Mouse (Mus musculus) embryonic facial prominence, embryonic 15.5 days (tissue): ENCODE results near the gene Fance. TPM values are rescaled to one million over a fixed set of nuclear protein-coding genes. Genes with fewer than 3 reads are reported as not detected.

Source experiments
- ATAC-seq: fragments of 200-750 bp; cut with Nextera tagmentation; 2 replicates; pipeline ENCODE4 v1.8.0; 2017; ENCODE audit warnings: low read depth, moderate TSS enrichment; ENCODE audit not compliant: insufficient number of reproducible peaks, low FRiP score, low TSS enrichment
- H3K27ac ChIP-seq: fragments of 300-500 bp; sonication (generic); replicated peaks from 2 replicates; pipeline ENCODE4 v1.5.1; 2015; ENCODE audit warnings: mild to moderate bottlenecking, inconsistent platforms
- H3K27me3 ChIP-seq: fragments of 300-500 bp; sonication (generic); 2 replicates; pipeline ENCODE4 v1.6.1; 2015; ENCODE audit warnings: inconsistent platforms
- H3K36me3 ChIP-seq: fragments of 300-500 bp; sonication (generic); 2 replicates; pipeline ENCODE4 v1.6.1; 2015; ENCODE audit warnings: mild to moderate bottlenecking, inconsistent platforms
- H3K4me1 ChIP-seq: fragments of 300-500 bp; sonication (generic); 2 replicates; pipeline ENCODE4 v1.6.1; 2015; ENCODE audit warnings: inconsistent platforms
- H3K4me2 ChIP-seq: fragments of 300-500 bp; sonication (generic); replicated peaks from 2 replicates; pipeline ENCODE4 v1.6.1; 2015; ENCODE audit warnings: mild to moderate bottlenecking, inconsistent platforms
- H3K4me3 ChIP-seq: fragments of 300-500 bp; sonication (generic); replicated peaks from 2 replicates; pipeline ENCODE4 v1.5.1; 2015; ENCODE audit warnings: mild to moderate bottlenecking, inconsistent platforms
- H3K9ac ChIP-seq: fragments of 300-500 bp; sonication (generic); 2 replicates; pipeline ENCODE4 v1.6.1; 2015; ENCODE audit warnings: inconsistent platforms
- H3K9me3 ChIP-seq: fragments of 300-500 bp; sonication (generic); replicated peaks from 2 replicates; pipeline ENCODE4 v1.6.1; 2016; ENCODE audit warnings: inconsistent platforms
- WGBS: fragments of 180-500 bp; shearing (Covaris S2); methylation state at CpG from one replicate; pipeline ENCODE4 v1.1.7; 2015; 5-methylcytosine and 5-hydroxymethylcytosine counted together
- polyA plus RNA-seq: library from polyadenylated mRNA; unstranded; fragments of >200 nt; fragmentation: Nextera tagmentation; extraction: Ambion mirVana; gene quantifications from 2 replicates; pipeline ENCODE4 v1.2.1, GENCODE M21; 2015

The Fance gene
- polyA plus RNA-seq, 1 experiment from 2014 or later, result 37.6 TPM

DNA sequence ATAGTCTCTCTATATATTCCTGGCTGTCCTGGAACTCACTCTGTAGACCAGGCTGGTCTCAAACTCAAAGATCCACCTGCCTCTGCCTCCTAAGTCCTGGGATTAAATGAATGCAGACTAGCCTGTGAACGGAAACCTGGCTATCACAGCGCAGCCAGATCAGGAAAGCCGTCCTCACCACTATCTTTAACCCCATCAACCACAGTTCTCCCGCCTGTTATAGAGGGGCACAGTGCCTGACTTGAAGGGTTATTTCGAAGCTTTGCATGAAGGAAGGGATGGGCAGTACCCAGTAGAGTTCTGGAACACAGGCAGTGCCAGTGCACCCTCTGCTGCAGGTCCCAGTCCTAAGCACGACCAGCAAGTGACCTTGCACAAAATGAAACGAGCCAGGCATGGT is 22.0 kb upstream of the Fance start:
- no peak overlapping the region for H3K27ac ChIP-seq
- WGBS, result 82% methylated on average over 7 of the region's 7 CpGs
- H3K9ac ChIP-seq, result no peak overlapping the region
- H3K4me2 ChIP-seq, result no peak overlapping the region
- no peak for ATAC-seq
- no peak overlapping the region for H3K4me3 ChIP-seq
- peaks cover 18% of the 10 kb centered on the region for H3K4me1 ChIP-seq
- H3K9me3 ChIP-seq, result no peaks in the 10 kb centered on the region
- peaks cover 14% of the 10 kb centered on the region; the same call in 1 of the 2 replicates for H3K36me3 ChIP-seq
- H3K27me3 ChIP-seq, result no peaks in the 10 kb centered on the region

DNA sequence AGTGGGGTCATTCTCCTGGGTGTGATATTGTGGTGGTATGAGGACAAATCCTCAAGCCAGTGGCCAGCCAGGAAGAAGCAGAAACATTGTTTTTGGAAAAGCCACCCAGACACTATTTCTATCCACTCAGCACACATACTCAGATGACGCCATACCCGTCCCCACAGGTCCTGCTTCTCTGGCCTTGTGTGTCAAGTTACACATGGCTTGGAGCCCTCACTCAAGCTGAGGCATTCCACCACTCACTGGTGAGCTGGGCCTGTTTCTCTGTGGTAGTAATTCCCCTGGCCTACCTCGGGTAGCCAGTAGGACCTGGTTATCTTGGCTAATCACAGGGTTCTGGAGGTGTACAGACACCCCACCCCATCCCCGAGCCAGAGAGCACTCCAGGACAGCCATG is 19.6 kb upstream of the Fance start:
- WGBS, result 45% methylated on average over 4 of the region's 4 CpGs
- Histone ChIP-seq H3K9me3 (no peaks in the 10 kb centered on the region), H3K36me3 (peaks cover 24% of the 10 kb centered on the region), H3K4me2 (no peak overlapping the region), H3K4me3 (no peak overlapping the region), H3K27me3 (no peaks in the 10 kb centered on the region), H3K4me1 (peaks cover 17% of the 10 kb centered on the region; the same call in 1 of the 2 replicates), H3K27ac (peak overlapping the region; percentile 28; the same call in 1 of the 2 replicates), H3K9ac (no peak overlapping the region)
- peak; percentile 37; the same call in 1 of the 2 replicates for ATAC-seq

DNA sequence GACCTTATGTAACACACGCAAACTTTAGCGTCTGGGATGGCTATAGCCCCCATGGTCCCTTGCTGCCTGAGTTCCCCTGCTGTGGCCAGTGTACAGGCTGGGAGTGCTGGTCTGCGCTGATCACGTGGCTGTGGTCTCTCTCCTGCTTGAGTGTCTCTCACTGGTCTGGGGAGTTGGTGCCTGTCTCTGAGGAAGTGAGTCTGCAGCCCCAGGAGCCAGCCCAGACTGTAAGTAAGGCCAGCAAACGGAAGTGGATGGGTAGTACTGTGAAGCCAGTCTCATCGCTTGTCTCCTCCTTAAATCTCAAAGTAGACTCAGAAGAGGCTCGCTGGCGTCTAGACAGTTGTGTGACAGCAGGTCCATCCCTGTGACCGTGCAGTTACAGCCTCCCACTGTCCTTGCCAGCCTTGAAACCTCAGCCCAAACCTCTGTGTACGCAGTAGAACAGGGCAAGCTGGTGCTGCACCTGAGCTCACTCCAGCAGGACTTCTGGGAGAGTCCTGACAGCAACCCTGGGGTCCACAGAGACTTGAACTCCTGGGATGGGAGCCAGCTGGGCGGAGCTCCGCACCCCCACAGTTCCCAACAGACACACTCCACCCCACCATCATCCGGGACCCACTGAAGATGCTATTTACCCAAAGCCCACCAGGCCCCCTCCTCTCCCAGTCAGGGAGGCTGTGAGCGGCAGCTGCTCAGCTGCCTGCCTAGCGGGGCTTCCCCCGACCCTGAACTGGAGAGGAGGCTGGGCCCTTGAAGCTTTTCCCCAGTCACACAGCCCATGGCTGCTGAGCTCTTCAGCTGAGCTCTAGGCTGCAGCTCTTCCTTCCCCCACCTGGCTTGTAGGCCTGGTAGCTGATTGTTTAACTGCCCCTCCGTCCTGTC is 18.6 kb upstream of the Fance start:
- H3K4me2 ChIP-seq, result no peak overlapping the region
- H3K36me3 ChIP-seq, result peaks cover 33% of the 10 kb centered on the region
- no peaks in the 10 kb centered on the region for H3K9me3 ChIP-seq
- no peak overlapping the region for H3K9ac ChIP-seq
- WGBS, result 66% methylated on average over 17 of the region's 17 CpGs
- no peak overlapping the region for H3K4me3 ChIP-seq
- ATAC-seq, result peak; percentile 26
- 0 out of 2 replicates have a peak overlapping the region, but pooled peaks have one; percentile 34 for H3K27ac ChIP-seq
- peaks cover 21% of the 10 kb centered on the region; the same call in 1 of the 2 replicates for H3K4me1 ChIP-seq
- no peaks in the 10 kb centered on the region for H3K27me3 ChIP-seq

DNA sequence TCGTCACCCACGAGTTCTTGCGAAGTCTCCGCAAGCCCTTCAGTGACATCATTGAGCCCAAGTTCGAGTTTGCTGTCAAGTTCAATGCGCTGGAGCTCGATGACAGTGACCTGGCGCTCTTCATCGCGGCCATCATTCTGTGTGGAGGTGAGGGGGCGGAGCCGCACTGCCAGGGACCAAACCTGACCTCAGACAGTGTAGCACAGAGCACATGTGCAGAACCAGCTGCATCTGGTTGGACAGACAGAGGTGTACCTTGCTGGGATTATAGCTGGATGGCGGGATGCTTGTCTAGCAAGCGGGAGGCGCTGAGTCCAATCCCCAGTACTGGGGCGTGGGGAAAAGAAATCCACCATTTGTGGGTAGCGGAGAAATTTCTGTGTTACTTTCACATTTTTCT is 14.4 kb upstream of the Fance start:
- H3K4me2 ChIP-seq, result no peak overlapping the region
- H3K9me3 ChIP-seq, result no peaks in the 10 kb centered on the region
- no peaks in the 10 kb centered on the region for H3K27me3 ChIP-seq
- no peak overlapping the region for H3K27ac ChIP-seq
- H3K4me3 ChIP-seq, result no peak overlapping the region
- ATAC-seq, result no peak
- peaks cover 30% of the 10 kb centered on the region for H3K36me3 ChIP-seq
- H3K9ac ChIP-seq, result no peak overlapping the region
- peaks cover 23% of the 10 kb centered on the region; the same call in 1 of the 2 replicates for H3K4me1 ChIP-seq
- WGBS, result 94% methylated on average over 17 of the region's 17 CpGs

DNA sequence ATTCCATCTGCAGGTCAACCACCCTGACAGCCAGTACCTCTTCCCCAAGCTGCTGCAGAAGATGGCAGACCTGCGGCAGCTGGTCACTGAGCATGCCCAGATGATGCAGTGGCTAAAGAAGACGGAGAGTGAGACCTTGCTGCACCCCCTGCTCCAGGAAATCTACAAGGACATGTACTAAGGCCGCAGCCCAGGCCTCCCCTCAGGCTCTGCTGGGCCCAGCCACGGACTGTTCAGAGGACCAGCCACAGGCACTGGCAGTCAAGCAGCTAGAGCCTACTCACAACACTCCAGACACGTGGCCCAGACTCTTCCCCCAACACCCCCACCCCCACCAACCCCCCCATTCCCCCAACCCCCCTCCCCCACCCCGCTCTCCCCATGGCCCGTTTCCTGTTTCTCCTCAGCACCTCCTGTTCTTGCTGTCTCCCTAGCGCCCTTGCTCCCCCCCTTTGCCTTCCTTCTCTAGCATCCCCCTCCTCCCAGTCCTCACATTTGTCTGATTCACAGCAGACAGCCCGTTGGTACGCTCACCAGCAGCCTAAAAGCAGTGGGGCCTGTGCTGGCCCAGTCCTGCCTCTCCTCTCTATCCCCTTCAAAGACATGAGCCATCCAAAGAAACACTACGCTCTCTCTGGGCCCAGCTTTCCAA is 13.5 kb upstream of the Fance start:
- WGBS, result 42% methylated on average over 11 of the region's 11 CpGs
- Histone ChIP-seq H3K36me3 (peaks cover 30% of the 10 kb centered on the region), H3K4me2 (no peak overlapping the region), H3K4me3 (no peak overlapping the region), H3K9ac (no peak overlapping the region), H3K27ac (no peak overlapping the region), H3K4me1 (peaks cover 14% of the 10 kb centered on the region; the same call in 1 of the 2 replicates), H3K27me3 (no peaks in the 10 kb centered on the region), H3K9me3 (no peaks in the 10 kb centered on the region)
- no peak for ATAC-seq

DNA sequence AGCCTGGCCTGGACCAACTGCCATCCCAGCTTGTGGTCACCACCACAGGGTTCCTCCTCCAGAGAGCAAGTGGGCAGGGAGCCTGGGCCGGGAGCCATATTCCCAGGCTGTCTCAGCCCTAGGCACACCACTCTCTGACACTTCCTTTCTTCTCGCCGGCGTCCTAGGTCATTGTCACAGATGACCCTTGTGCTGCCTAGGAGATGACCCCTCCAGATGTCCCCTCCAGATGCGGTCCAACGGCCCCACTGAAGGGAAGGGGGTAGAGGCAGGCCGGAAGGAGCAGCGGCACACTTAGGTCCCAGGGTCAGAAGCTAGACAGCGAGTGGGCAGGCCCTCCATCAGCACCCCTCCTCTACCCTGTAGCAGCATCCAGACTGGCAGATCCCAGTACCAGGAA is 13.0 kb upstream of the Fance start:
- H3K4me1 ChIP-seq, result peaks cover 9% of the 10 kb centered on the region; the same call in 1 of the 2 replicates
- H3K9ac ChIP-seq, result no peak overlapping the region
- WGBS, result 49% methylated on average over 9 of the region's 9 CpGs
- peaks cover 30% of the 10 kb centered on the region for H3K36me3 ChIP-seq
- H3K27me3 ChIP-seq, result no peaks in the 10 kb centered on the region
- H3K27ac ChIP-seq, result no peak overlapping the region
- peak; percentile 25; the same call in 1 of the 2 replicates for ATAC-seq
- no peak overlapping the region for H3K4me3 ChIP-seq
- no peak overlapping the region for H3K4me2 ChIP-seq
- H3K9me3 ChIP-seq, result no peaks in the 10 kb centered on the region

DNA sequence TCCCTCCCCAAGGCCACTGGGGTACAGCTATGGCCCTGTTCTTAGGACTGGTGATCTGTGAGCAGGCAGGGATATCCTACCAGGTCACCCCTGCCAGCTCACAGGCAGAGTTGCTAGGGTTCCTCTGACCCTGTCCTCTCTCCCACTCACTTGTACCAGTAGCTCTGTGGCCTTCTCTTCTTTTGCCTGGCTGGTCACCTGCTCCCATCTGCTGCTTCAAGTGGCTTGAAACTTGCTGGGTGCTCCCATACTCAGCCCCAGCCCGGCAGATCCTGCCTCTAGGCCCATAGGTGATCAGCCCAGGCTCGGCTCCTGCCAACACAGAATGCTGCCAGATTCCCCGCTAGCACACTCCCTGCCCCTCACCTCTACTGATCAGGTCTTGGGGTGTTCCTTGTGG is 12.5 kb upstream of the Fance start:
- no peak overlapping the region for H3K4me2 ChIP-seq
- ATAC-seq, result no peak
- H3K9ac ChIP-seq, result no peak overlapping the region
- no peaks in the 10 kb centered on the region for H3K9me3 ChIP-seq
- H3K27me3 ChIP-seq, result no peaks in the 10 kb centered on the region
- WGBS, result 50% methylated on average over 3 of the region's 3 CpGs
- no peak overlapping the region for H3K4me3 ChIP-seq
- peaks cover 30% of the 10 kb centered on the region for H3K36me3 ChIP-seq
- no peak overlapping the region for H3K27ac ChIP-seq
- peaks cover 9% of the 10 kb centered on the region; the same call in 1 of the 2 replicates for H3K4me1 ChIP-seq

DNA sequence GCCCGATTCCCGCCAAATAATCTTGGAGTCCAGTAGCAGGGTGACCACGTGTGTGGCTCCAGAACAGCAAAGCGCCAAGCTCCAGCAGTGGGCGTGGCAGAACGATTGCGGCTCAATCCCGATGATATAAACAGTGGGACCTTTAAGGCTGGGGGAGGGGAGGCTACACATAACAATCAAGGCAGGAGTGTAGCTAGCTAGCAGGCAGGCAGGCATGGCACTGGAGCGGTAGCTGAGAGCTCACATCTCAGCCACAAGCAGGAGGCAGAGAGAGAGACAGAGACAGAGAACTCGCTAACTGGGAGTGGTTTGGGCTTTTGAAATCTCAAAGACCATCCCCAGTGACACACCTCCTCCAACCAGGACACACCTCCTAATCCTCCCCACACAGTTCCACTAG is 8.1 kb upstream of the Fance start:
- Histone ChIP-seq H3K9me3 (no peaks in the 10 kb centered on the region), H3K4me3 (no peak overlapping the region), H3K27ac (no peak overlapping the region), H3K4me2 (no peak overlapping the region), H3K4me1 (peaks cover 10% of the 10 kb centered on the region), H3K36me3 (no peaks in the 10 kb centered on the region), H3K9ac (no peak overlapping the region), H3K27me3 (no peaks in the 10 kb centered on the region)
- 62% methylated on average over 10 of the region's 10 CpGs for WGBS
- ATAC-seq, result no peak

DNA sequence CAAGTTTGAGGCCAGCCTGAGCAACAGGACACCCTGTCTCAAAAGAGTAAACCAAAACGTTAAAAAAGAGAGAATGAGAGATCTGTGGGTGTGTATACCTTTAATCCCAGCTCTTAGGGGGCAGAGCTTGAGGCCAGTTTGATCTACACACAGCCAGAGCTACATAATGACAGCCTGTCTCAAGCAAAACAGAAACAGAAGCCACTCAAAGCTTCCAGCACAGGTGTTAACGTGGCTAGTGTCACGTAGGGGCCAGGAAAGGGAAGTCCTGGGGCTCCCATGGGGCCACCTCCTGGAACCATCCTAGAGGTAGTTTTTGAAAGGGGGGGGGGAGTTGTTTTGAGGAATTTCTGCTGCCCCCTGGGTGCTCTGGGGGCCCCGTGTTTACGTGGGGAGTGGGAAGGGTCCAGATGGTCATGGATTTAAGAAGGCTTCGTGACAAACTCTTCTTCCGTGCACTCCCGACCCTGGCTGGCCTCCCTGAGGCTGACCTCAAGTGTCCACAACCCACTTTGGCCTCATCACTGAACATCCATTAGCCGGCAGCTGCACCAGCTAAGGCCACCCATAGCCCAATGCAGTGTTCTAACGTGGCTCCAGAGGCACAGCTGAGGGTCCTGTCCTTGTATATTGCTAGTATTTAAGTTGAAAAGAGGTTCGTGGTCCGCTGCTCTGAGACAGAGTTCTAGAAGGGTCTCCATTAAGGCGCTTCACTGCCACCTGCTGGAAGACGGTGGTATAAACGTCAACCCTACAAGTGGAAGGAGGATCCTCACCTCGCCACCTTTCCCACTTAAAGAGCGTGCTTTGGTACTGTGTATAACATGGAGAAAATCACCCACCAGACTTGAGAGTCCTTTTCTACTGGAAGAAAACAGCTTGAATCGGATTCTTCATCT is 4.8 kb upstream of the Fance start:
- WGBS, result 12% methylated on average over 18 of the region's 18 CpGs
- ATAC-seq, result no peak
- no peaks in the 10 kb centered on the region for H3K9me3 ChIP-seq
- no peak overlapping the region for H3K9ac ChIP-seq
- no peak overlapping the region; the same call in 1 of the 2 replicates for H3K27ac ChIP-seq
- H3K4me3 ChIP-seq, result no peak overlapping the region
- peak overlapping the region; percentile 24; the same call in 1 of the 2 replicates for H3K4me2 ChIP-seq
- peaks cover 8% of the 10 kb centered on the region for H3K4me1 ChIP-seq
- no peaks in the 10 kb centered on the region for H3K36me3 ChIP-seq
- H3K27me3 ChIP-seq, result no peaks in the 10 kb centered on the region

DNA sequence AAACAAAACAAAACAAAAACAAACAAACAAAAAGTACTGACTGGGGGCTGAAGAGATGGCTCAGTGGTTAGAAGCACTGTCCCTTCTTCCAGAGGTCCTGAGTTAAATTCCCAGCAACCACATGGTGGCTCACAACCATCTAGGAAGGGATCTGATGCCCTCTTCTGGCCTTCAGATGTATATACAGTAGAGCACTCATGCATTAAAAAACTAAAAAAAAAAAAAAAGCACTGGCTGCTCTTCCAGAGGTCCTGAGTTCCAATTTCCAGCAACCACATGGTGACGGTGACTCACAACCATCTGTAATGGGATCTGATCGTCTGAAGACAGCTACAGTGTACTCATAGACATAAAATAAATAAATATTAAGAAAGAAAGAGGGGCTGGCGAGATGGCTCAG is 2.5 kb upstream of the Fance start:
- no peak overlapping the region for H3K4me3 ChIP-seq
- no peak for ATAC-seq
- WGBS, result 75% methylated on average over 3 of the region's 3 CpGs
- peaks cover 3% of the 10 kb centered on the region; the same call in 1 of the 2 replicates for H3K36me3 ChIP-seq
- H3K4me1 ChIP-seq, result peaks cover 26% of the 10 kb centered on the region
- H3K4me2 ChIP-seq, result no peak overlapping the region
- H3K9me3 ChIP-seq, result no peaks in the 10 kb centered on the region
- H3K9ac ChIP-seq, result no peak overlapping the region
- no peak overlapping the region for H3K27ac ChIP-seq
- H3K27me3 ChIP-seq, result no peaks in the 10 kb centered on the region
